Mouse (Mus musculus) neural tube, embryonic 15.5 days (tissue): Measurements from ENCODE around the gene Gm45717. TPM values are rescaled to one million over a fixed set of nuclear protein-coding genes. Genes with fewer than 3 reads are reported as not detected.
A peak's percentile ranks its signal among the peaks of the same experiment; 100 is the strongest.

Experiments used
- ATAC-seq: fragments of 200-750 bp; cut with Nextera tagmentation; 2 replicates; pipeline ENCODE4 v1.8.0; 2017; ENCODE audit warnings: mild to moderate bottlenecking, moderate TSS enrichment, moderate library complexity; ENCODE audit not compliant: low FRiP score
- H3K27ac ChIP-seq: fragments of 300-500 bp; sonication (generic); replicated peaks from 2 replicates; pipeline ENCODE4 v1.5.1; 2015; ENCODE audit warnings: mild to moderate bottlenecking, inconsistent platforms
- H3K27me3 ChIP-seq: fragments of 300-500 bp; sonication (generic); replicated peaks from 2 replicates; pipeline ENCODE4 v1.6.1; 2015; ENCODE audit warnings: inconsistent platforms
- H3K36me3 ChIP-seq: fragments of 300-500 bp; sonication (generic); 2 replicates; pipeline ENCODE4 v1.6.1; 2015; ENCODE audit warnings: inconsistent platforms
- H3K4me1 ChIP-seq: fragments of 300-500 bp; sonication (generic); 2 replicates; pipeline ENCODE4 v1.6.1; 2015; ENCODE audit warnings: inconsistent platforms
- H3K4me2 ChIP-seq: fragments of 300-500 bp; sonication (generic); 2 replicates; pipeline ENCODE4 v1.6.1; 2015; ENCODE audit warnings: inconsistent platforms, mild to moderate bottlenecking, moderate library complexity
- H3K4me3 ChIP-seq: fragments of 300-500 bp; sonication (generic); replicated peaks from 2 replicates; pipeline ENCODE4 v1.5.1; 2015; ENCODE audit warnings: mild to moderate bottlenecking, inconsistent platforms
- H3K9ac ChIP-seq: fragments of 300-500 bp; sonication (generic); replicated peaks from 2 replicates; pipeline ENCODE4 v1.6.1; 2015; ENCODE audit warnings: mild to moderate bottlenecking, inconsistent platforms
- H3K9me3 ChIP-seq: fragments of 300-500 bp; sonication (generic); replicated peaks from 2 replicates; pipeline ENCODE4 v1.6.1; 2016; ENCODE audit warnings: inconsistent platforms
- WGBS: fragments of 180-500 bp; shearing (Covaris S2); methylation state at CpG from one replicate; pipeline ENCODE4 v1.1.7; 2015; ENCODE audit warnings: mixed read lengths; 5-methylcytosine and 5-hydroxymethylcytosine counted together
- polyA plus RNA-seq: library from polyadenylated mRNA; unstranded; fragments of >200 nt; fragmentation: Nextera tagmentation; extraction: Ambion mirVana; gene quantifications from 2 replicates; pipeline ENCODE4 v1.2.1, GENCODE M21; 2015

Gm45717 gene
- polyA plus RNA-seq, 1 experiment from 2014 or later: not detected

DNA sequence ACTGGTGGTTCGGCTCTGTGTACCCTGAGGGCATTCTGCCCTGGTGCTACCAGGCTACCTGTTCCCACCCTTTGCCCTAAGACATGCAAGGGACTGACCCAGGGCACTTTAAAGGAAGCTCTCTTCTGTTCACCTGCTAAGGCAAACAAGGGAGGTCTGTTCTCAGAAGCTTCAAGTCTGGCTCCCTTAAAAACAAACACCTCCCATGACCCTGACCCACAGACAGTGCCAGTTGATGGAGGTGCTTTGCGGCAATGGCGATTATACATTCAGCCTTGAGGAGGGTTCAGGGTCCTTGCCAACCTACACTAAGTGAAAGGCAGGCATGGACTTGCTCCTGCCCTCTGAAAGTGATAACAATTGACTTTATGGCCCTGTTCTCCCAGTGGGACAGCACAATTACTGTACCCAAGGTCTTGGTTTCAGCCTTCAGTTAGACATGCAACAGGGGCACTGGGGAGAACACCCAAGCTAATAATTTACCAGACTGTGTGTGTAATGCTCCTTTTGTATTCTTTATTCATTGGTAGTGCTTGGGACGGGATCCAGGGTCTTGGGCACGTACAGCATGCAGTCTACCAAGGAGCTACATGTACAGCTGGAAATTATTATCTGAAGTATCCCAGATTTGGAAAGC, 42.8 kb downstream of the Gm45717 start:
- peaks cover 5% of the 10 kb centered on the region for H3K4me1 ChIP-seq
- H3K27me3 ChIP-seq: 0 out of 2 replicates have a peak, but pooled peaks cover under 1% of the 10 kb centered on the region
- ATAC-seq: no peak
- no peaks in the 10 kb centered on the region for H3K36me3 ChIP-seq
- H3K27ac ChIP-seq: no peak overlapping the region
- WGBS: 53% methylated on average over 5 of the region's 5 CpGs
- H3K9me3 ChIP-seq: no peaks in the 10 kb centered on the region
- no peak overlapping the region for H3K4me2 ChIP-seq
- H3K9ac ChIP-seq: no peak overlapping the region
- no peak overlapping the region for H3K4me3 ChIP-seq

DNA sequence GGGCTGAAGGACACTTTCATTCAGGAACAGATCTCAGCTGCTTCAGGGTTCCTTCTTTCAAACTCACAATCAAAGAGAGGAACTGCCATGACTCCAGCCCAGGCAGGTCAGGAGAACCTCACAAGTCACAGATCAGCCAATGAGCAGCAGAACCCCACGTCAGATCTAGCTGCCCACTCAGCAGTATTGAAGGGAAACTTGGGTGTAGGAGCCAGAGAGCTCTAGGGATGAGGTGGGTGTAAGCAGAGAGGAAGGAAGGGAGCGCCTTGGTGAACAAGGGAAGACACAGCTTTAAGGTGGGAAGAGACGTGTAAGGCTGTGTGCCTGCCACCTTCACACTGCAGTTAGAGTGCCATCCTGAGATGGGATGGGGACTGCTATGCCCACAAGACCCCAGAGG, 43.4 kb downstream of the Gm45717 start:
- WGBS: 69% methylated on average over 3 of the region's 3 CpGs
- Histone ChIP-seq H3K4me3 (no peak overlapping the region), H3K36me3 (no peaks in the 10 kb centered on the region), H3K9ac (no peak overlapping the region), H3K4me1 (peaks cover 5% of the 10 kb centered on the region), H3K9me3 (no peaks in the 10 kb centered on the region), H3K4me2 (no peak overlapping the region), H3K27me3 (no peaks in the 10 kb centered on the region), H3K27ac (no peak overlapping the region)
- no peak for ATAC-seq

DNA sequence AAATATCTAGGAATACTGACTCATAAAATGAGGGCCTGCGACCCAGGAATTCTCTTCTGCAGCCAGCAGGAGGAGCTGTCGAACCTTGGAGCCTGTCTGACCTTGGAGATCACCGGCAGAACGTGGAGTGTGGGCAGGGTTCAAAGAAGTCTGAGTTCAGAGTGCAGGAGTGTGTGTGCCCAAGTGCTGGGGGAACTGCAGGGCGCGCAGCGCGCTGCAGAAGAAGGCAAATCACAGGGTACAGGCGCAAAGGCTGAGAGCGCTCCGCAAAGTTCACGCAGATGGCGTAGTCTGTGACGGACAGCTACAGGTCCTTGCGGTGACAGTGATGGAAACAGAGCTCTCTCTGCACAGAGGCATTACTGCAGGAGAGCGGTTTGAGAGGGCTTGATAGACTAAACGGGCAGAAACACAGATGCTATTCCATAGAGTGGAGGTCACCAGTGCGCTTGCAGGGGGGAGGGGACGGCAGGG, 47.1 kb downstream of the Gm45717 start:
- H3K4me3 ChIP-seq: peak overlapping the region; percentile 43
- peaks cover 5% of the 10 kb centered on the region for H3K4me1 ChIP-seq
- no peaks in the 10 kb centered on the region for H3K36me3 ChIP-seq
- 0 out of 2 replicates have a peak, but pooled peaks have one; percentile 53 for ATAC-seq
- no peaks in the 10 kb centered on the region for H3K27me3 ChIP-seq
- H3K9ac ChIP-seq: peak overlapping the region; percentile 43; the same call in 1 of the 2 replicates
- WGBS: 2% methylated on average over 19 of the region's 19 CpGs
- H3K4me2 ChIP-seq: peak overlapping the region; percentile 85
- no peak overlapping the region for H3K27ac ChIP-seq
- H3K9me3 ChIP-seq: no peaks in the 10 kb centered on the region

DNA sequence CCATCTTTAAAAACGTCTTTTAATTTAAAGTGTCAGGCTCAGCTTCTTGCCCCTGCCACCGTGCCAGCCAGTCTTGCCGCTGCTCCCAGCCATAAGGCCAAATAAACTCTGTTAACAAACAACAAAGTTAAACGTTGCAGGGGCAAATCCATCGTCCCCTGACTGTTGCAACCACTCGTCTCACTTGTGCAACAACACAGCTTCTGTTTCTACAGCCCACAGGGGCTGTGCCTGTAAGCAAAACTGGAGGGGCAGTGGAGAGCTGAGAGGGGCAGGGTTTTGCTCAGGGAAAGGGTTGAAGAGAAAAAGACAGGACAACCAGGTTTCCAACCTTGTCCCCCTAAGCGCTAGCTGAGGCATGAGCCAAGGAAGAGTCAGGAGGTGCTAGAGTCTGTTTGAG, 47.6 kb downstream of the Gm45717 start:
- ATAC-seq: no peak
- Histone ChIP-seq H3K4me2 (no peak overlapping the region), H3K9me3 (no peaks in the 10 kb centered on the region), H3K9ac (no peak overlapping the region), H3K36me3 (no peaks in the 10 kb centered on the region), H3K27me3 (no peaks in the 10 kb centered on the region), H3K4me1 (peaks cover 8% of the 10 kb centered on the region), H3K27ac (no peak overlapping the region), H3K4me3 (no peak overlapping the region)
- 49% methylated on average over 7 of the region's 7 CpGs for WGBS

DNA sequence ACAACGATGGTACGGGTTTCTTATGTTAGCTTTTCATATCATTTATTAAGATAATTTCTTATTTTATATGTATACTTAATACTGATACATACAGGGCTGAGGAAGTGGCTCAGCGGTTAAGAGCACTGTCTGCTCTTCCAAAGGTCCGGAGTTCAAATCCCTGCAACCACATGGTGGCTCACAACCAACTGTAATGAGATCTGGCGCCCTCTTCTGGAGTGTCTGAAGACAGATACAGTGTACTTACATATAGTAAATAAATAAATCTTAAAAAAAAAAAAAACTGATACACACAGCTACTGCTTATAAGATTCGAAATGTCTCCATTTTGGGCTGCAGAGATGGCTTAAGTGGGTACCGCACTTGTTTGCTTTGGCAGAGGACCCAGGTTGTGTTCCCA, 48.0 kb downstream of the Gm45717 start:
- no peak overlapping the region for H3K9ac ChIP-seq
- H3K4me3 ChIP-seq: no peak overlapping the region
- no peaks in the 10 kb centered on the region for H3K9me3 ChIP-seq
- ATAC-seq: no peak
- no peak overlapping the region for H3K4me2 ChIP-seq
- WGBS: 86% methylated on average over 7 of the region's 7 CpGs
- peaks cover 12% of the 10 kb centered on the region for H3K4me1 ChIP-seq
- no peak overlapping the region for H3K27ac ChIP-seq
- no peaks in the 10 kb centered on the region for H3K36me3 ChIP-seq
- no peaks in the 10 kb centered on the region for H3K27me3 ChIP-seq

DNA sequence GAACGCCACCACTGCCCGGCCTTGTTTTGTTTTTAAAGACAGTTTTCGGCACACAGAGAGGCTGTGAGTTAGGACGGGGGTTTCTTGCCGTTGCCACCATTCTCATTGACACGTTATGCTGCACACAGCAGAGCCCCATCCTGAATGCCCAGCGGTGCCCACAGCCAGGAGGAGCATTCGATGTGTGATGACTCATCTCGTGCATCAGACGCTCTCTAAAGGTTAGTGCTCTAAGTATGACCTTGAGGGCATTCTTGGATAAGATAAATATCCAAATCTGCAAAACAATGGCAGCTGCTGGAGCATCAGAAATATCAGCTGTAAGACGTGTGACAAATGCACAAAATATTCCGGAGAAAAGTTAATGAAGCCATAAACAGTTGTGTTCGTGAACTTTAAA, 48.6 kb downstream of the Gm45717 start:
- no peak overlapping the region for H3K4me2 ChIP-seq
- peaks cover 12% of the 10 kb centered on the region for H3K4me1 ChIP-seq
- H3K36me3 ChIP-seq: no peaks in the 10 kb centered on the region
- H3K4me3 ChIP-seq: no peak overlapping the region
- H3K27ac ChIP-seq: no peak overlapping the region
- 84% methylated on average over 13 of the region's 13 CpGs for WGBS
- no peaks in the 10 kb centered on the region for H3K27me3 ChIP-seq
- H3K9ac ChIP-seq: no peak overlapping the region
- ATAC-seq: no peak
- H3K9me3 ChIP-seq: no peaks in the 10 kb centered on the region

DNA sequence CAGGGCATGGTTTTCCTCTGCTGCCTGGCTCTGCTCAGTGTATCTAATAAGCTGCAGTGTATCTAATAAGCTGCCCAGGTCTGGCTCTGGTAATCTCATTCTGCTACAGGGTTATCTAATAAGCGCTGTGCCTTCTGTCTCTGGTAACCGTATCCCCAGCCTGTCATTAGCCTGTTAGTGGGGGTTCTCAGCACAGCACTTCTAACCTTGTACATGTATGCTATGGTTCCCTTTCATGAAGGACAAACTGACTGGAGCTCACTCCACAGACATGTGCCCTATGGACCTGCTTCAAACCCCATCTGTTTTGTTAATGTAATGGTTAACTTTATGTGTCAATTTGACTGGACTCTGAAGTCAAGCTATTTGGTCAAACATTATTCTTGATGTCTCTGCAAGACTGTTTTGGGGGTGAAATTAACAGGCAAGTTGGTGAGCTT, 50.1 kb downstream of the Gm45717 start:
- WGBS: 91% methylated on average over 2 of the region's 2 CpGs

DNA sequence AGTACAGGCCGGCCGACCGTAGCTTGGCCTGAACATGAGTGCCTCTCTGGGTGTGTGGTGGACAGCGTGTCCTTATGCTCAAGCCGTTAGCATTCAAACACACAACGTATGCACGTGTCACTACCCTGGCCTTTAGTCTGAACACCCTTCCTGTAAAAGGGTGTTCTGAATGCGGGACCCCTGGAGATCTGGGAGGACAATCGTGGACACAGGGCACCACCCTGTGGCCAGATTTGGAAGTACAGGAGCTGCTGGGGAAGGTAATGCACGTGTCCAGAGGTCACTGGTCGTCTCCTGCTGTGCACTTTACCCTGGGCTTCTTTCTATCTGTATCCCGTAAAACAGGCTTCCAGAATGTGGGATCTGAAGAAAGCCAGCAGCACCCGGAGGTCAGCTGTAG, 52.5 kb downstream of the Gm45717 start:
- 24% methylated on average over 13 of the region's 13 CpGs for whole genome bisulfite sequencing
- Histone ChIP-seq H3K4me2 (no peak overlapping the region), H3K27me3 (no peaks in the 10 kb centered on the region), H3K4me1 (peaks cover 7% of the 10 kb centered on the region; the same call in 1 of the 2 replicates), H3K4me3 (no peak overlapping the region), H3K9me3 (no peaks in the 10 kb centered on the region), H3K27ac (no peak overlapping the region), H3K9ac (no peak overlapping the region), H3K36me3 (peaks cover 14% of the 10 kb centered on the region)
- peak; percentile 63 for ATAC-seq

More for the DNA sequence above, 50.1 kb downstream of the Gm45717 start:
- Histone ChIP-seq H3K4me2 (no peak overlapping the region), H3K9ac (no peak overlapping the region), H3K27me3 (no peaks in the 10 kb centered on the region), H3K4me1 (peaks cover 12% of the 10 kb centered on the region), H3K27ac (no peak overlapping the region), H3K4me3 (no peak overlapping the region), H3K9me3 (no peaks in the 10 kb centered on the region), H3K36me3 (no peaks in the 10 kb centered on the region)
- no peak for ATAC-seq

DNA sequence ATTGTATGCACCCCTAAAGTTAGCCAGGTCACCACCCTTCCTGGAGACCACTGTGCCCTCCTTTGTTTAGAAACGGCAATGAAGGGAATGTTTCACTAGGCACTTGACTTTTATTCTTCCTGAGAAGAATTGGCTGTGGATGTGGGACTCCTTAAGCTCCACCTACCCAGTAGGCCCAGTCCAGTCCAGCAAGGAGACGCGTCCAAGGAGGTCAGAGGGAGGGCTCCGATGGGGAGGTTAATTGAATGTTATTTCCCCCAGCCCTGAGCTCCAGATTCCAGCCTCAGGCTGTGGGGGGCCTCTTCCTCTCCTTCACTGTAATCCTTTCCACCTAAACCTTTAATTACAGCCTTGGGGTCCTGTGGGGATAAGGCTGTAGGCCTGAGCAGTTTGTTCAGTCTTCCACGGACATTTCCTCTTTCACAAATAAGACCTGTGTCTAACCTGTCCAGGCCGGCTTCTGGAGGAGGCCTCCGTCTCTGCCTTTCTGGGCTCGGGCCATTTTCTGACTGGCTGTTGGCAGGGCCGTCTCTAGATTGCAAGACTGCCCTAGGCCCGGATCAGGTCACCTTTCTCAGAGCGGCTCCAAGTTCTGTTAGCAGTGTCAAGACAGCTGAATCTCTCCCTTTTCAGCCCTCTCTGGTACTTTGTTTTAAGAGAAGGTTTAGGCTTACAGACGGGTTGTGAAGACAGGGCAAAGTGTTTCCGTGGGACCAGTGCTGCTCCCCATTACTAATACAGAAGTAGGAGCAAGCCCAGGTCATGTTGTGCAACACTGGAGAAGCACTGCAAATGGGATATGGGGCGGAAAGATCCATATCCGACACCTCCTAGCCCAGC, 53.5 kb downstream of the Gm45717 start:
- H3K27me3 ChIP-seq: no peaks in the 10 kb centered on the region
- H3K27ac ChIP-seq: no peak overlapping the region
- H3K4me2 ChIP-seq: no peak overlapping the region
- WGBS: 80% methylated on average over 15 of the region's 15 CpGs
- no peak for ATAC-seq
- peaks cover 7% of the 10 kb centered on the region; the same call in 1 of the 2 replicates for H3K4me1 ChIP-seq
- no peaks in the 10 kb centered on the region for H3K9me3 ChIP-seq
- H3K36me3 ChIP-seq: peaks cover 23% of the 10 kb centered on the region
- H3K4me3 ChIP-seq: no peak overlapping the region
- H3K9ac ChIP-seq: no peak overlapping the region

DNA sequence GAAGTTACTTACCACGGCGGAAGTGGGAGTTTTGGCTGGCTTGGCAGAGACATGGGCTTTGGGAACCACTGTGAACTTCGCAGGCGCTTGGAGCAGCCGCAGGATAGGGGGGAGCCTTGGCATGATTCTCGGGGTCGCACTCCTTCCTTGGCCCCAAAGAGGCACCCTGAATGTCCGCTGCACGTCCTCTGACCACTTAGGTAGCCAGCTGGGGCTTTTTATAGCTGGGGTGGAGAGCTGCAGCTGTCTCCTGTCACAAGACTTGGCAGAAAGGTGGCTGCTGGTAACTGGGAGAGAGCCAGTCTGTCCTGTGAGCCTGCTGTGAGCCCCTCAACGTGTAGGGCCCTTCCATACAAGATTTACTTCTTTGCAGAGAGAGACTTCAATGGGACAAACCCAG, 55.5 kb downstream of the Gm45717 start, which contains the start of gene Cox8b:
TSS of gene Cox8b (minus strand) at position 227 of the 400 bp plus-strand sequence.
- ATAC-seq: no peak
- WGBS: 81% methylated on average over 10 of the region's 10 CpGs
- Histone ChIP-seq H3K27me3 (no peaks in the 10 kb centered on the region), H3K9ac (no peak within 1 kb of the TSS), H3K36me3 (peaks cover 39% of the 10 kb centered on the region), H3K27ac (no peak within 1 kb of the TSS), H3K4me2 (no peak within 1 kb of the TSS), H3K4me3 (no peak within 1 kb of the TSS), H3K4me1 (peaks cover 7% of the 10 kb centered on the region; the same call in 1 of the 2 replicates), H3K9me3 (no peaks in the 10 kb centered on the region)
